In the genomic region with DNA sequence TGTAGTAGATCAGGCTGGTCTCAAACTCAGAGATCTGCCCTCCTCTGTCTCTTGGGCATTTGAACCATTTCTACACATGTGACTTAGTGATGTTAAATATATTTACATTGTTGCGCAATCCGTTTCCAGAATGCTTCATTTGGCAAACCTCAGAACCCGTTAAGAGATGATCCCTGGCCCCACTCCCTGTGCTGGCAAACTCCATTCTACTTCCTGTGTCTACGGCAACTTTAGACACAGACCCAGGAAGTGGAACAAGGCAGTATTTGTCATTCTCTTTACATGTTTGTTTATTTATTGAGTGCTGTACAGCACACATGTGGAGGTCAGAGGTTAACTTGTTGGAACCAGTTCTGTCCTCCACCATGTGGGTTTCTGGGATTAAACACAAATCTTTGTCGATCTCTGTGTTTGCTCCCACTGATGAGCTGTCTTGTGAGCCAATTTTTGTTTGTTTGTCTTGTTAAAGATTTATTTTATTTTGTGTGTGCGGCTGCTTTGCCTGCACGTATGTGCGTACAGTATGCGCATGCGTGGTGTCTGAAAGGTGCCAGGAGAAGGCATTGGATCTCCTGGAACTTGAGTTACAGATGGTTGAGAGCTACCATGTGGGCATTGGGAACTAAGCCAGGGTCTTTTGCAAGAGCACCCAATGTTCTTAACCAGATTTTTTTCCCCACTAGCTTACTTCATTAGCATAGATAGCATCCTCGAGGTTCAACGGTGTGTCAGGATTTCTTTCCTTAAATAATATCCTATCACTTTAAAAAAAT, we compare ENCODE assay signal across 12 mouse cellular contexts. TPM values are rescaled to one million over a fixed set of nuclear protein-coding genes. Genes with fewer than 3 reads are reported as not detected.
DNase-seq lines count a peak whose midpoint lies in the region; ATAC-seq and TF ChIP-seq lines count a peak whose summit lies in the region.
"Had no signal": no experiment of that assay in that cellular context is flagged by ENCODE, and none has a peak within 500 bp of the region (broad histone marks: within the 10 kb centered on the region; RNA-seq: fewer than 3 reads in every experiment).

No protein-coding gene starts in this region.

- H3K4me3 ChIP-seq in forebrain, postnatal 0 days (ENCODE audit: low read depth, low read length): no peak overlapping the region
- H3K4me3 ChIP-seq in lung, postnatal 0 days (ENCODE audit: low read depth, low read length): no peak overlapping the region
- H3K4me3 ChIP-seq: megakaryocyte, embryonic 14.5 days had no signal

- no peaks in the 10 kb centered on the region for H3K4me1 ChIP-seq in forebrain, postnatal 0 days (ENCODE audit: insufficient read depth)
- H3K4me1 ChIP-seq in lung, postnatal 0 days (ENCODE audit: insufficient read depth, low read depth, low read length): no peaks in the 10 kb centered on the region

- no peaks in the 10 kb centered on the region for H3K9me3 ChIP-seq in forebrain, postnatal 0 days (ENCODE audit: low read length)
- no peaks in the 10 kb centered on the region for H3K9me3 ChIP-seq in lung, postnatal 0 days (ENCODE audit: low read length)
- H3K9me3 ChIP-seq: embryonic facial prominence, embryonic 10.5 days; megakaryocyte, embryonic 14.5 days had no signal

- peak; percentile 66 for DNase-seq in layer of hippocampus, adult 11-12 months (ENCODE audit: low spot score)
- no peak for DNase-seq in layer of hippocampus, postnatal 25 days (ENCODE audit: extremely low spot score in 1 of 2, low spot score in 1 of 2)
- peak; percentile 57 for DNase-seq in NIH3T3 (ENCODE audit: low read depth)
- DNase-seq in forebrain, postnatal 0 days: peak; percentile 71
- DNase-seq in lung, postnatal 0 days (ENCODE audit: low spot score): peak; percentile 70
- DNase-seq in heart, adult 8-10 months (ENCODE audit: low spot score): no peak
- no peak for DNase-seq in embryo, embryonic 10.5 days (ENCODE audit: low spot score)
- no peak for DNase-seq in yolk sac, embryonic 10.5 days (ENCODE audit: low spot score)

- no peak for TF ChIP-seq CTCF in forebrain, postnatal 0 days (IDR thresholded peaks at IDR 0.05; ENCODE audit: low read depth)
- no peak for TF ChIP-seq CTCF in lung, postnatal 0 days (IDR thresholded peaks at IDR 0.05)

- H3K27me3 ChIP-seq in forebrain, postnatal 0 days (ENCODE audit: insufficient read depth, low read length): no peaks in the 10 kb centered on the region
- no peaks in the 10 kb centered on the region for H3K27me3 ChIP-seq in lung, postnatal 0 days (replicated peaks; ENCODE audit: insufficient read depth, low read length)

- 72% methylated on average over 12 of the region's 12 CpGs for WGBS in forebrain, postnatal 0 days
- WGBS in lung, postnatal 0 days: 46% methylated on average over 12 of the region's 12 CpGs

- H3K36me3 ChIP-seq in forebrain, postnatal 0 days (ENCODE audit: insufficient read depth): no peaks in the 10 kb centered on the region
- H3K36me3 ChIP-seq in lung, postnatal 0 days (ENCODE audit: insufficient read depth, low read length): no peaks in the 10 kb centered on the region
- H3K36me3 ChIP-seq: embryonic facial prominence, embryonic 10.5 days had no signal

- peak; percentile 34; the same call in 1 of the 2 replicates for ATAC-seq in forebrain, postnatal 0 days
- ATAC-seq in lung, postnatal 0 days: peak; percentile 64

- no peak overlapping the region for H3K27ac ChIP-seq in forebrain, postnatal 0 days (ENCODE audit: low read depth, low read length)
- H3K27ac ChIP-seq in lung, postnatal 0 days (ENCODE audit: low read length): no peak overlapping the region

- peak; percentile 40 for TF ChIP-seq EP300 in lung, postnatal 0 days (IDR thresholded peaks at IDR 0.05)

- peak overlapping the region; percentile 11 for H3K4me2 ChIP-seq in forebrain, postnatal 0 days (ENCODE audit: low read depth)
- H3K4me2 ChIP-seq in lung, postnatal 0 days (replicated peaks; ENCODE audit: low read depth, low read length): no peak overlapping the region

- H3K9ac ChIP-seq in forebrain, postnatal 0 days: no peak overlapping the region; the same call in 1 of the 2 replicates
- H3K9ac ChIP-seq in lung, postnatal 0 days (replicated peaks; ENCODE audit: low read depth): no peak overlapping the region

RNA-seq across cellular contexts. Expression of gene Ccdc177, which starts 30.5 kb away (rescaled TPM):
- total RNA-seq in layer of hippocampus, postnatal 25 days (2021): 10 to 100 TPM; 17.6 to 19.2 TPM
- 19.1 and 23.5 TPM in 2 replicates for total RNA-seq in forebrain, postnatal 0 days (2014; rRNA removed)
- polyA plus RNA-seq in forebrain, postnatal 0 days (2015; fragmentation: Nextera tagmentation; extraction: Ambion mirVana): 1.6 and 2.3 TPM in 2 replicates
- 0.02 TPM in 1 of 2 replicates, not detected in the other for polyA plus RNA-seq in lung, postnatal 0 days (2015; fragmentation: Nextera tagmentation; extraction: Ambion mirVana)
- total RNA-seq in heart, adult 8-10 months (2022): under 1 TPM in 1 of 4 experiments, not detected in 3; 0.08 TPM
- polyA plus RNA-seq: heart, embryonic 16.5 days; kidney, adult 2 months had no signal

RNA-seq across cellular contexts. Expression of gene Plekhd1, which starts 37.6 kb away (rescaled TPM):
- total RNA-seq in layer of hippocampus, postnatal 25 days (2021): 1 to 10 TPM; 6.2 to 7.5 TPM
- 0.77 and 1.1 TPM in 2 replicates for total RNA-seq in forebrain, postnatal 0 days (2014; rRNA removed)
- 0.70 and 1.3 TPM in 2 replicates for polyA plus RNA-seq in forebrain, postnatal 0 days (2015; fragmentation: Nextera tagmentation; extraction: Ambion mirVana)
- 10.4 and 11.6 TPM in 2 replicates for polyA plus RNA-seq in lung, postnatal 0 days (2015; fragmentation: Nextera tagmentation; extraction: Ambion mirVana)
- total RNA-seq in heart, adult 8-10 months (2022): under 1 TPM in 2 of 4 experiments, not detected in 2; 0.09 to 0.20 TPM

Comparison
In these comparisons a context has a peak if more than half of its experiments do, and no peak if none do; other contexts are left out.
1. DNase-seq: peak in layer of hippocampus, adult 11-12 months (single experiment), NIH3T3 (single experiment), forebrain, postnatal 0 days (single experiment) and lung, postnatal 0 days (single experiment); none in layer of hippocampus, postnatal 25 days (0 of 2), heart, adult 8-10 months (single experiment), embryo, embryonic 10.5 days (single experiment) and yolk sac, embryonic 10.5 days (single experiment).
2. RNA of gene Ccdc177, which starts 30.5 kb away (total RNA-seq): 19.1 to 23.5 TPM in forebrain, postnatal 0 days and 17.6 to 19.2 TPM in layer of hippocampus, postnatal 25 days; 0.08 TPM in heart, adult 8-10 months; every median in the first group is over 10 times any median in the second.